Mouse (Mus musculus): ENCODE data around the gene Zfp36l2.

DNA sequence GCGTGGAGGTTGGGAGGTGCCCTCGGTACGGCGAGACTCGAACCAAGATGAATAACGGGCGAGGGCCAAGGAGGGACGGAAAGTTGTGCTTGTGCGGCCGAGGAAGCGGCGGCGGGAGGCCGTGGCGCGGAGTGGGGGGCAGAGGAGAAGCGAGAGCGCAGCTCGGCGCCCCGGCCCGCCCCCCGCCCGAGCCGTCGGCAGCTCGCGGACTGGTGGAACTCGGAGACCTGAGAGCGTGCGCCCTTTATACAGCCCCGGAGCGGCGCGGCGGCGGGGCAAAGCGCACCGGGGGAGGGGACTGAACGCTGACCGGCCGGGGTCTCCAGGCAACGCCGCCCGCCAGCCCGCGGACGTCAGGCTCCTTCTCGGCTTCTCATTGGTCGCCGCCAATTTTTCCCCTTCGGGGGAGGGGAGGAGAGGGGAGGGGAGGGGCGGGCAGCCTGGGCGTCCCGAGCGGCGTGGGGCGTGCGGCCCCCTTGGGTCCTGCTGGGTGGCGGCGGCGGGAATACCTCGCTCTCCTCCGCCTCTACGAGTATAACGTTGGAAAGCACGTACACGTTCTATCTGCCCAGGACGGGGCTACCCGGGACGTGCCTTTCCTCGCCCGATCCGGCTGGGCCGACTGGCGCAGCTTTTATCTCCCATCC is at the start of gene Zfp36l2:
- TF ChIP-seq CTCF (IDR thresholded peaks at IDR 0.05; ENCODE audit: low read depth, low read length) (no peak), POLR2A (IDR thresholded peaks at IDR 0.05; ENCODE audit: insufficient read depth, low read length) (peak; percentile 67)

Measured in ES-Bruce4 (cell line).